Mouse (Mus musculus): ENCODE results near the gene Tifab. TPM values are rescaled to one million over a fixed set of nuclear protein-coding genes. Genes with fewer than 3 reads are reported as not detected.
"Not testable (repeated sequence)": the region's sequence is repeated elsewhere in the genome, so short reads cannot be mapped to it uniquely, and the experiment has no call there.

Tifab gene
- total RNA-seq (2021), result 1 to 10 TPM; 1.4 to 1.7 TPM
- long read RNA-seq, experiment 1, partial matches to known transcripts, result 0 of 3 reads
- long read RNA-seq, experiment 1, other reads (novel, unspliced or antisense), result 2 of 3 reads
- long read RNA-seq, experiment 2, partial matches to known transcripts, result 1 of 1 reads
- long read RNA-seq, experiment 2, other reads (novel, unspliced or antisense), result 0 of 1 reads

- no peak for DNase-seq
Observed at GRCm38 (mm10) chr13:56178416-56179035, at the start of gene Tifab. Gene Tifab, minus strand, starts transcription at chr13:56178885.

DNA sequence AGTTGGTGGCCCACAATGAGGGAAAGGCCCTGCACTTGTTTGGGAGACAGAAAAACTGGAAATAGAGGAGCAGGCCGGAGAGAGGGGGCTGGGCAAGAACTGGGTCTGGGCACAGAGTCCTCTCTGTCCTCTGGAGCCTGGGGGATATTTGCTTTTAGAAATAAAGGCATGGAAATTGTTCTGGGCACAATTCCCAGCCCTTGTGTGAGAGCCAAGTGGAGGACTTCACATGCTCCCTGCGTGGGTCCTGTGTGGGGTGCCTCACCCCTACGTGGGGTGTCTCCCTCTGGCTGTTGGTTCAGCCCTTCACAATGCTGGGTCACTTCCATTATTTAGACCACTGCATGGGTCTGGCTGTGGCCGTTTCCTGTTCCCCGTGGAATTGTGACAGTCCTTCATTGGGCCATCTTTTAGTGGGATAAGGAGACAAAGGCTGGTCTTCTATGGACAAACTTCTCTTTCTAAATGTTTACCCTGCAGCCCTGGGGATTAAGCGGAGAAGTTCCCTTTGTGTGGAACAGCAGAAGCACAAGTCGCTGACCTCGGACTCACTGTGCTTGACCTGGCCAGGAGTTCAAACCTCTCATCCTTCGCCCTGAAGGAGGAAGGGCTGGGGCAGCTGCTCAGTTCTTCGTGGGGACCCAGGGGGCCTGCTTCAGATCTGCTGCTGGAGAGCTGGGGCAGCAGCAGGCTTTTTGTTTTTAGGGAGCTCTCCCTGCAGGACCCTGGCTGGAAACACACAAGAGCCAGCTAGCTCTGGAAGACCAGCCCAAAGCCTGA is 47.7 kb upstream of the Tifab start:
- no peak for DNase-seq

- no peak for DNase-seq
Observed at GRCm38 (mm10) chr13:56223625-56224024, 44.9 kb upstream of the Tifab start.

DNA sequence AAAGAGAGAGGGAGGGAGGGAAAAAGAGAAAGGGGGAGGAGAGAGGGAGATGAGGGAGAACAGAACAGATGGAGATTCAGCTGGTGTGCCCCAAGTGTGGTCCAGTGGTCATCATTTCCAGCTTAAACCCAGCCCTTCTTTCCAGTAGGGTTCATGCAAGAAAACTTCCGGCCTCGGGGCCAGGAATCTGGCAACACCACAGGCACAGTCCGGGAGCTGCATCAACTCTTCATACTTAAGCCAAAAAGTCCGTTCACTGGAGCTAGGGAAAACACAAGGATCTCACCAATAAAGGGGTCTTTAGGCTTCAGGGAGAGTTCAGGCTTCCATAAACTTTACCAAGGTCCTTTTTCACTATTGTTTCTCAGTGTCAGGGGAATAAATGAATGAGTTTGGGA is 44.2 kb upstream of the Tifab start:
- no peak for DNase-seq

DNA sequence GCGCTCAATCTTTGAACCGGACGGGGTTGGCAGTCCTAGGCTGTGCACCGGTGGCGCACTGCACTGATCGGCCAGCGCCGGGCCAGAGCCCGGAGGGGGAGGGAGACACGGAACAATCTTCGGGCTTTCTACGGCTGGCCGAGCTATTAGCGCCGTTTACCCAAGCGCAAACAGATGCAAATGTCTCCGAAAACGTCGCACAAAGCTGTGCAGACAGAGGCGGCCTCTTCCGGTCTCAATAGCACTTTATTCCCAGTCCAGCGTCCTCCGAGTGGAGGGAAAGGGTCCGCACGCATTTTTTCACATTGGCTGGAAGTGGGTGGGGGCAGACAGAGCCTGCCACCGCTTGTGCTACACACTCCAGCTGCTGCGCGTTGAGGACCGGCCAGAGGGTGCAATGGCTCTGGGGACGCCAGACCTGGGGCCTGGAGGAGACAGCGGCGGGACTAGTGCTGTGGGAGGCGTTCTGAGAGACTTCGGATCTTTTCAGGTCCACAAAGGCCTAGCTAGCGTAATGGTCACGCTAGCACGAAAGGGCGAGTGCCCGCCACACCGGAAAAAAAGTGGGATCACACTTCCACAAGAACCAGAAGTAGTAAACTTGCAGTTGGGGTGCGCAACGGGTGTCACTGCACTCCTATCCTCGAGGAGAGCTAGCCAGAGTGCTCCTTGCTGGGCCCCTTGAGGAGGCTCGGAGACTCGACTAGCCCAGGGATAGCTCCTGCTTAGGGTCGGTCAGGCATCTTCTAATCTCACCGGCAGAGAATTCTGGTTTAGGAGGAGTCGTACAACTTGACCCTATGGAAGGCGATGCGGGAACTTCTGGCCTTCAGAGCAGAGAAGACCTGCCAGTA is 43.5 kb upstream of the Tifab start:
- DNase-seq, result peak; percentile 22 to 25

DNA sequence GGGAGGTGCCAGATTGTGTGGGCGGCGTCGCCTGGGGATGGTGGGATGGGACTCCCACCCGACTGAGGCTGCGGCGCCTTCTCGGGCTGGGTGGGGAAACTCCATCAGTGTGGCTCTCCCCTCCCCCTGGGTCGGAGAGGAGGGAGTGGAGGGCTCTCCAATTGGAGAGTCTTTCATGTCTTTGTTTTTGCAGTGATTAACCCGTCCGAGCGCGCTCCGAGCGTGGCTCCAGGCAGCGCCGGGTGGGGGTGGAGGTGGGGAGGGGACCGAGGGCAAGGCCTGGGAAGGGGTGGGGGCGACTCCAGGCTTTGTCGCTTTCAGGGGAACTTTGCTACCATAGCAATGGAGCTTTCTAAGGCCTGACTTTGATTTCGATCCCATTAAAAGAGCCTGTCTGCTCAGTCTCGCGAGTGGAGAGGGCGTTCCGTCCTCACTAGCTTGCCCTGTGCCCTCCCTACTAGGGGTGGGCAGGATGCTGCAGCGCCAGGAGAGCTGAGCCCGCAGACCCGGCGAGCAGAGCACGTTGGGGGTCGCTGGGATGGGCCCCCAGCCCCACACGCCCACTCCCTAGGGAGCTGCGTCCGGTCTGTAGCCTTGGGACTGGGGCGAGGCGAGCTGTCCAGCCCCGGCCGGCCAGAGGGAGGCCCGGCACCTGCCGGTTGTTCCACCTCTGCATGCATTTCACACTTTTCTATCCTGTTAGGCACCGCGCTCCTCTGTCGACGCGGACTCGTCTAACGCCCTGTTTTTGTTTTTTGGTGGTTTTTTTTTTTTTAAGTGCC is 42.6 kb upstream of the Tifab start:
- DNase-seq, result no peak

DNA sequence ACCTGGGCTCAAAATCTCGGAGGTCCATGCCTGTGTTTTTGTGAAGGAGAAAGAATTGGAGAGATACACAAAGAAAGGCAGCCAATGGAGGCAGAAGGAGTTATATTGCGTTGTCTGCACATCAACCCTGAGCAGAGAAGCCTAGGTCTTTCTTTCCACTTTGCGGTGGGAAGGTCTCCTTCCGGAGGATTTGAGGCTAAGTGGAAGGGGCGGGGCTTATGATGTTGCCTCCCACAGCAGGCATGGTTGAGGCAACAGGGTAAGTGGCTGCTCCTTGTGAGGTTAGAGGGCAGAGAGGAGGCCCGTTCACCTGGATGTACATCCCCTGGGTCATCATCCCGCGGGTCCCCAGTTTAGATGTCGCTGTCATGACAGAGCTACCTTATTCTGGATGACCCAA is 40.6 kb upstream of the Tifab start:
- DNase-seq, result no peak

DNA sequence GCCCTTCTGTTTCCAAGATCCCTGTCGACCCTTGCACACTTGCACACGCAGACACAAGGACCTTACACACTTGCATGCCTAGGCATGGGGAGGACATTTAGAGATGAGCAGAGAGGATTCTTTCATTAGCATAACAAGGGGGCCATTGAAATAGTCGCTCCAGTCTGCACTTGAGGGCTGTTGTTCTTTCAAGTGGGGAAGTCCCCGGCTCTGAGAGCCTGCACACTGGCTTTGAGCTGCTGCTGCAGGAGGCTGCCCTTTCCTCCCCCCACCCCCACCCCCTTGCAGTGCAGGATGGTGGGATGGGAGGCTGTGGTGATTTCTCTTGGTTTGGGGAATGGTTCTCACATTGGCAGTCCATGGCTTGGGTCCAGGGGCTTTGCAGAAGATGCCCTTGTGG is 37.4 kb upstream of the Tifab start:
- no peak for DNase-seq

DNA sequence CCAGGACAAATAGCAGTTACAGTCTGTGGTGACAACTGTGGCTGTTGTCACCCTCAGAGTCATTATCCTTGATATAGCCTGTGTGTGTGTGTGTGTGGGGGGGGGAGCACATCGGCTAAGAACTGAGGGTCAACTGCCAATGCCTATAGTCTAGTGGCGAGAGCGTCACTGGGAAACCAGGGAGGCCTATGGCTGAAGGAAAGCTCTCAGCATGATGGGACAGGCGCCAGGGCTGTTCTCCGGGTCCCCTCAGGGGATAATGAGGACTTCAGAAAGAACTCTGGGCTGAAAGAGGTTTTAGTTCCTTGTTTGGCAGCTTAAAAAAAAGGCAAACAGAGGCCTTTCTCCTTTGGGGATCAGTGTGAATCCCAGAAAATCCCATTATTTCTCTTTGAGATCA is 35.9 kb upstream of the Tifab start:
- DNase-seq, result no peak

DNA sequence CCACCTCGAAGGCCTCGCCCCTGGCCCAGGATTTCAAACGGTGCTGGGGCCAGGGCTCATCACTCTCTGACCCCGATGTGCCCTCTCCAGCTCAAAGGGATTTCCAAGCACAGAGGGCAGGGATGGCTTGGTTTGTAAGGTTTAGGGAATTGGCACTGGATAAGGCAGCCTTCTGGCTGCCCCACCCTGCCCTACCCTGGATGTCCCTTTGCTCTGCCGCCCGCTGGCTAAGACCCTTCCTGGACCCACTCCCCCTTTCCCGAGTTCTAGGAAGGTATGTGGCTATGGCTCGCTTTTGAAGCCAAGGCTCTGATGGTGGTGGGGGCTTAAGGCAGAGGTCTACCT is 30.4 kb upstream of the Tifab start:
- DNase-seq, result no peak

- DNase-seq, result no peak
Observed at GRCm38 (mm10) chr13:56208225-56209066, 29.8 kb upstream of the Tifab start.

GRCm38 (mm10) chr13:56199506-56199905 is 20.8 kb upstream of the Tifab start:
- no peak for DNase-seq

DNA sequence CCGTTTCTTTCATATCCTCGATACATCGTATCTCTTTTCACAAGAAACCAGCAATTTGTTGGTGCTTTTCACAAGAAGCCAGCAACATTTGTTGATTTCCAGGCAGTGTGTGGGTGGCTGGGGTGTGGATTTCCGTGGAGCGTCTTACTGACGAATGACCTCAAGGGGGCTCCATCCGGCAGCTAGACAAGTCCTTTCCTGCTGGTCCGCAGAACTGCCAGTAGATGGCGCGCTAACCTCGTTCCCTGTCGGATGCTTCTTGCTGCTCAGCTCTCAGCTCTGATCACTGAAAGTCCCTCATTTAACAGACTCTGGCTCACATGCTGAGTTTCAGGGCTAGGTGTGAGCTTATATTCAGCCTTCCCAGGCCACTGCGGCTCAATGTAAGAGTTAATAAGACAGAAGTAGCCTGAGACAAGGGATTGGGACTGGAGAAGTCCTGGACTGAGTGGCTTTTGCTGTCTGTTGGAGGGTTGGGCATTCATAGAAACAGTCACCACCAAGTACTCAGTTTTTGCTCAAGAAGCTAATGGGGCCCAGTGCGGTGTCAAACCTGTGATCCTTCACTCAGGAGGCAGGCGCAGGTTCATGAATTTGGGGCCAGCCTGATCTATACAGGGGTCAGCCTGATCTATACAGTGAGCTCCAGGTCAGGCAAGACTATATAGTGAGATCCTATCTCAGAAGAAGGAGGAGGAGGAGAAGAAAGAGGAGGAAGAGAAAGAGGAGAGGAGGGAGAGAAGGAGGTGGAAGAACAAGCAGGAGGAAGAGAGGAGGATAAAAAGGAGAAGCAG is 19.0 kb upstream of the Tifab start:
- DNase-seq, result peak; percentile 88 to 92

DNA sequence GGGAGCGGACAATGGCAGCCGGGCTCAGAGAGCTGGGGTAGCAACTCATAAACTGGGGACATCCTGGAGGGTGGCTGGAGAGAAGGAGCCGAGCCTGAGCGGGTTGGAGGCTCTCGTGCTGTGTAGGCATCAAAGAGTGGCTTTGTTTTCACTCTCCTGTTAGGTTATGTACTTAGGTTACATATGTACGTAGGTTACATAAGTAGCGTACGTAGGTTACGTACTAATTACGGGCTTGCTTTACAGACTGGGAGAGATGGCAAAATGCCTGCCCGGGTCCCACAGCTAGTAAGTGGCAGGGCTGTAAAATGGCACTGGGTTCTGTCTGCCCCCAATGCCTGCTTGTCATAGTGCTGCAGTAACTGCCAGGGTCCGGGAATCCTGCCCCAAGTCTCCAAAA is 18.3 kb upstream of the Tifab start:
- no peak for DNase-seq

DNA sequence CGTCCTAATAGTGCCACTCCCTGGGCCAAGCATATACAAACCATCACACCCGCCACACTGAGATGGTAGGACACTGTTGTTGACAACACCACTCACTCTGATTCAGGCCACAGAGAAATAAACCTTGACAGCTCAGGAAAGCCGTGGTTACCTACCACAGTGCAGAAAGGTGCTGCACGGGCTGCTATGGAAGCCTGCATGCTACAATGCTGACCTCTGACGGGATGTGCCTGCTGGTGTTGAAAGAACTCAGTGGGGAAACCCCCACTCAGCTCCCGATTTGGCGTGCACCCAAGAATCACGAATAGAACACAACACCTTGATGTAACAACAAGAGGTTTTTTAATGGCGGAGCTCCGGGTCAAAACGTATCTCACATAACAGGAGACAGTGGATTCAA is 17.1 kb upstream of the Tifab start:
- DNase-seq, result not testable (repeated sequence)

- DNase-seq, result not testable (repeated sequence)
Observed at GRCm38 (mm10) chr13:56194181-56194580, 15.5 kb upstream of the Tifab start.

DNA sequence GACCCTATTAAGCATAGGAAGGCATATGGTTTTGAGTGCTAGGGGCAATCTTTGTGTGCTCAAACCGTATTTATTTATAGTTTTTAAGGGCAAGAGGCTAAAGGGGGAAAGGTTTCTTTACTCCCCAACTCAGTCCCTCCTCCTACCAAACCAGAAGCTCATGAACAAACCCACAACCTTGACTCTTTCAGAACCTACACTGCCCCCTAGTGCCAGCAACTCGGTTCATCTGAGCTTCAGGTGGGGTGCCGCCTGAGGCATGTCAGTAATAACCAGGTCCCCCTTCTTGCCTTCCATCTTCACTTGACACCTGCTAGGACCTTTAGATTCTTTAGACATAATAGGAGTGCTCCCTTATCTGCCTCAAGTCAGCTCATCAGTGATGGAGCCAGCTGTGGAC is 12.5 kb upstream of the Tifab start:
- peak; percentile 36 to 51 for DNase-seq

GRCm38 (mm10) chr13:56189688-56190087 is 11.0 kb upstream of the Tifab start:
- DNase-seq, result no peak

DNA sequence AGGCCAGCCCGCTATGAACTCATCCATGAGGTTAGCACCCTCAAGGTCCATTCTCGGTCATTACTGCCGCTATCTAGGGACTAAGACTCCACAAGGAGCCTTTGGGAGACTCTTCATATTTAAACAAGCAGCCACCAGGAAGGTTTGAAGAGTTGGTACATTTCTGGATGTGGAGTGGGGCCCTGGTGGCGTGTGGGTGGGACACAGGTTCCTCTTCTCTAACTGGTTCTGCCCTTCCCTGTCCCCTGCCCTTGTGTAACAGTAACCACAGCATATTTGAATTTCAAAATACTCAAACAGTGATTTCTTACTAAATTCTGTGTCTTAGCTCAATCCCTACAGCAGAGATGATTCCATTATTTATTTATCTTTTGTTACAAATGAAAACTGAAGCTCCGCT is 5.0 kb upstream of the Tifab start:
- no peak for DNase-seq

DNA sequence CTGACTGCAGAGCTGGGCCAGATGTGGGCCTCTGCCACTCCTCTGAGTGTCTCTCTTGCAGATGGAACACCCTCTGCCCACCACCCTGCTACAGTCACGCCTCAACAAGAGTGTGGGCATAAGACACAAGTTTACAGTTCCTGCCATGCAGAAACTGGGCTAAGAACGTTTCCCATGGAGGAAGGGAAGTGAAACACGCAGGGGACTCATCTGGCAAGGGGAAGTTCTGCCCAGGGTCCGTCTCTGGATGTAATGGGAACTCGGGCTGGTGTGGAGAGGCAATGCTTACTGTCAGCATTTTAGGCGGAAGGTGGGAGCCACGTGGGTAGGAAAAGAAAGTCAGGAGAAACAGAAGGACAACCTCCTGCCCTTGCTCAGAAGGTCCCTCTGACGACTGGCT is 2.7 kb upstream of the Tifab start:
- no peak for DNase-seq

All from adrenal gland, postnatal 36 days (tissue).